Mouse (Mus musculus) heart, embryonic 13.5 days (tissue): Measurements from ENCODE around the gene Ifngr2. TPM values are rescaled to one million over a fixed set of nuclear protein-coding genes. Genes with fewer than 3 reads are reported as not detected.

Experiments used
- ATAC-seq: fragments of 200-750 bp; cut with Nextera tagmentation; 2 replicates; pipeline ENCODE4 v1.8.0; 2017; ENCODE audit warnings: moderate TSS enrichment; ENCODE audit not compliant: insufficient number of reproducible peaks, low FRiP score, low TSS enrichment; ENCODE audit errors: extremely low read depth
- H3K27ac ChIP-seq: fragments of 300-500 bp; sonication (generic); replicated peaks from 2 replicates; pipeline ENCODE4 v1.5.1; 2015; ENCODE audit warnings: moderate library complexity, mild to moderate bottlenecking, inconsistent platforms
- H3K27me3 ChIP-seq: fragments of 300-500 bp; sonication (generic); replicated peaks from 2 replicates; pipeline ENCODE4 v1.6.1; 2015; ENCODE audit warnings: mild to moderate bottlenecking, inconsistent platforms
- H3K36me3 ChIP-seq: fragments of 300-500 bp; sonication (generic); 2 replicates; pipeline ENCODE4 v1.6.1; 2015; ENCODE audit warnings: mild to moderate bottlenecking, inconsistent platforms
- H3K4me1 ChIP-seq: fragments of 300-500 bp; sonication (generic); 2 replicates; pipeline ENCODE4 v1.6.1; 2015; ENCODE audit warnings: inconsistent platforms
- H3K4me2 ChIP-seq: fragments of 300-500 bp; sonication (generic); 2 replicates; pipeline ENCODE4 v1.6.1; 2015; ENCODE audit warnings: inconsistent platforms, mild to moderate bottlenecking, moderate library complexity
- H3K4me3 ChIP-seq: fragments of 300-500 bp; sonication (generic); 2 replicates; pipeline ENCODE4 v1.5.1; 2015; ENCODE audit warnings: moderate library complexity, mild to moderate bottlenecking, inconsistent platforms
- H3K9ac ChIP-seq: fragments of 300-500 bp; sonication (generic); 2 replicates; pipeline ENCODE4 v1.6.1; 2015; ENCODE audit warnings: inconsistent platforms, mild to moderate bottlenecking, moderate library complexity
- H3K9me3 ChIP-seq: fragments of 300-500 bp; sonication (generic); 2 replicates; pipeline ENCODE4 v1.6.1; 2016; ENCODE audit warnings: inconsistent platforms
- WGBS: fragments of 180-500 bp; shearing (Covaris S2); methylation state at CpG from one replicate; pipeline ENCODE4 v1.1.7; 2015; ENCODE audit warnings: mixed read lengths; 5-methylcytosine and 5-hydroxymethylcytosine counted together
- polyA plus RNA-seq: library from polyadenylated mRNA; unstranded; fragments of >200 nt; fragmentation: Nextera tagmentation; extraction: Ambion mirVana; gene quantifications from 2 replicates; pipeline ENCODE4 v1.2.1, GENCODE M21; 2015

Ifngr2 gene
- polyA plus RNA-seq, 1 experiment from 2014 or later, result 108 TPM

DNA sequence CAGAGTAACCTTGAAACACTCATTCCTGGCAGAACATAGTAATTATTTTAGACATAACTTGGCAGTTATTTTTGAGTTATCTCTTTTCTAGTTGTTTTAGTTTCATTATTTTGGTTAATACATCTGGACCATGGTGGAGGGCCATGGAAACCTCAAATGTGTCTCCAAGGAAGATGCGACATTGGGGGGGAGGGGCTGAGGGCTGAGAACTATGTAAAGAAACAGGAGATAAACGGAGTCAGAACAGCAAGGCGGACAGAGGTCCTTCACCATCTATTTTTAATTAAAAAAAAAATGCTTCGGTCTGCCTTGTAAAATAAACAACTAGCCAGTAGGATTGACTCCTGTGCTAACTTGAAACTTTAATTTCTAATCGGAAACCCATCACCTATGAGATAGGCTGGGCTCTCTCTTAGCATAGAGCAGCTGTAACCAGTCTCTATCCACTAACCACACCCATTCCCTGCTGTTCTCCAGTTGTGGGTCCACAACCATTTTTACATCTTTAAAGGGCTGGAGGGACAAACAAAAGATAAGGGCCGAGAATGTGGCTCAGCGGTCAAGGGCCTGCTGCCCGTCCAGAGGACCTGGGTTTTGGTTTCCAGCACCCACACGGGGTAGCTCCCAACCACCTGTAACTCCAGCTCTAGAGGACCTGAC, 18.6 kb downstream of the Ifngr2 start:
- ATAC-seq, result no peak
- WGBS, result 48% methylated on average over 9 of the region's 9 CpGs
- peaks cover 45% of the 10 kb centered on the region for H3K36me3 ChIP-seq

DNA sequence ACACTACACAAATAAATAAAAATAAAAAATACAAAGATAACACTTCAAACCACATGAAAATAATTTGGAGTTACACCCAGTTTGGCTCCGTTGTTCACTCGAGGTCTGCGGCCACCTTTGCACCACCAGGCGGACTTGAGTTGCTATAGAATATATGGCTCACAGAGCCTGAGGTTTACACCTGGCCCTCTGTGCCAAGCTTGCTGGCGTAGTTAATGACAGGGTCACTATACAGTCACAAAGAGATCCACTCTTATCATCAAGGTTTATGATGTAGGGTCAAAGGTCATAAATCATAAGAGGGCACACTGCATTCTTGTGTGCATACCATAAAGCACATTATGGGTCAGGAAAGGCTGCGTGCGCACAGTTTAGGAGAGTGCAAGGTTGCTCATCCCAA, 19.1 kb downstream of the Ifngr2 start:
- Histone ChIP-seq H3K4me2 (no peak overlapping the region), H3K4me1 (peaks cover 10% of the 10 kb centered on the region; the same call in 1 of the 2 replicates), H3K36me3 (peaks cover 41% of the 10 kb centered on the region), H3K9ac (no peak overlapping the region), H3K9me3 (no peaks in the 10 kb centered on the region), H3K27me3 (no peaks in the 10 kb centered on the region), H3K4me3 (no peak overlapping the region), H3K27ac (no peak overlapping the region)
- no peak for ATAC-seq
- 82% methylated on average over 7 of the region's 7 CpGs for WGBS

More for the DNA sequence above, 18.6 kb downstream of the Ifngr2 start:
- Histone ChIP-seq H3K4me2 (no peak overlapping the region), H3K27ac (no peak overlapping the region), H3K4me1 (peaks cover 10% of the 10 kb centered on the region; the same call in 1 of the 2 replicates), H3K4me3 (no peak overlapping the region), H3K27me3 (no peaks in the 10 kb centered on the region), H3K9me3 (no peaks in the 10 kb centered on the region), H3K9ac (no peak overlapping the region)

DNA sequence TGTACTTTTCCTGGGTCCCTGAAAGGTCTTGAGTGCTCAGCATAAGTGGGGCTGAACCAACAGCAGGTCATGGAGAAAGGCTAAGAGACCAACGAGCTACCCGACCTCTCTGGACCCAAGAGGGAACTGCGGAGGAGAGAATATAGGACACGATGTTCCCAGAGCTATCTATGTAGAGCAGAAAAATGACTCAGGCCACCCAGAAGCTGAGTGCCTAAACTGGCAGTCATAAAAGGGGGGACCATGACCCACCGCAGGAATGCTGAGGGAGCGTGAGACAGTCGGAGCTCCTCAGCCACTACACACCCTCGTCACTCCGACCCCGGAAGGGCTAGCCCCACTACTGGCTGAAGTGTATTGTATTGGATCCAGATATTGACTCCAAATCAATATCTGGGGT, 22.1 kb downstream of the Ifngr2 start:
- no peak for ATAC-seq
- no peak overlapping the region for H3K9ac ChIP-seq
- WGBS, result 87% methylated on average over 10 of the region's 10 CpGs
- H3K36me3 ChIP-seq, result peaks cover 12% of the 10 kb centered on the region
- no peak overlapping the region for H3K27ac ChIP-seq
- H3K27me3 ChIP-seq, result no peaks in the 10 kb centered on the region
- H3K9me3 ChIP-seq, result no peaks in the 10 kb centered on the region
- H3K4me1 ChIP-seq, result peaks cover 10% of the 10 kb centered on the region; the same call in 1 of the 2 replicates
- no peak overlapping the region for H3K4me2 ChIP-seq
- H3K4me3 ChIP-seq, result no peak overlapping the region

DNA sequence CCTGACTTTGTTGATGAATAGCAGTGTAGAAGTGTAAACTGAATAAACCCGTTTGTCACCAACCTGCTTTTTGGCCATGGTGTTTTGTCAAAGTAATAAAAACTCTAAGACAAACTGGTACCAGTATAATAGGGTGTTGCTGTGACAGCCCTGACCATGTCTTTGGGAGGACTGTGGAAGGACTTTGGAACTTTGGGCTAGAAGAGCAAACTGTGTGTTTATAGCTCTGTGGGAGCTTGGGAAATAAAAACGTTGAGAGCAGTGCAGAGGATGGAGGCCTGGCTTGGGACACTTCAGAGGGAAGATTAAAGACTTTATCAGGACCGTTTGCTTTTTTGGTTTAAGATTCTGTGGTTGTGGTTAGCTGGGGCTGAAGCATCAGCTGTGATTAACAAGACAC, 24.2 kb downstream of the Ifngr2 start:
- Histone ChIP-seq H3K36me3 (0 out of 2 replicates have a peak, but pooled peaks cover 10% of the 10 kb centered on the region), H3K27me3 (no peaks in the 10 kb centered on the region), H3K4me3 (no peak overlapping the region), H3K27ac (no peak overlapping the region), H3K9me3 (no peaks in the 10 kb centered on the region), H3K4me1 (0 out of 2 replicates have a peak, but pooled peaks cover 4% of the 10 kb centered on the region), H3K4me2 (no peak overlapping the region), H3K9ac (no peak overlapping the region)
- no peak for ATAC-seq
- 49% methylated on average over 3 of the region's 3 CpGs for WGBS

DNA sequence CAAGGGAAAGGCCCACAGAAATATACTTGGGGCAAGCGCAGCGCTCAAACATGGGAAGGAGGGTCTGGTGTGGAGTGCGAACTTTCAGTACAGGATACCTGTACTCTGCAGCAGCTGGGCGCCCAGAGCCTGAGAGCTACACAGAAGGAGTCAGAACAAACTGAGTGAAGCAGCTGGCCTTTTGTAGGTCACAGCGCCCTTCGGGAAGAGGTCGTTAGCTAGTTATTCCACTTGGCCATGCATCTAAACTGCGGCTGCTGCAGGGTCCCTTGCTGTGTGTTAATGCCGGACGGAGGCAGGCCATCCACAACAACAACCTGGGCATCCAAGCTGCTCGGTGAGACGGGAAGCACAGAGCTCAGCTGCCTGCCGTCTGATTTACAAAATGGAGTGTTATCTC, 28.3 kb downstream of the Ifngr2 start:
- ATAC-seq, result no peak
- Histone ChIP-seq H3K4me2 (no peak overlapping the region), H3K27ac (no peak overlapping the region), H3K9me3 (no peaks in the 10 kb centered on the region), H3K4me1 (0 out of 2 replicates have a peak, but pooled peaks cover 4% of the 10 kb centered on the region), H3K9ac (no peak overlapping the region; the same call in 1 of the 2 replicates), H3K27me3 (no peaks in the 10 kb centered on the region), H3K4me3 (no peak overlapping the region), H3K36me3 (peaks cover 30% of the 10 kb centered on the region)
- WGBS, result 61% methylated on average over 13 of the region's 13 CpGs

DNA sequence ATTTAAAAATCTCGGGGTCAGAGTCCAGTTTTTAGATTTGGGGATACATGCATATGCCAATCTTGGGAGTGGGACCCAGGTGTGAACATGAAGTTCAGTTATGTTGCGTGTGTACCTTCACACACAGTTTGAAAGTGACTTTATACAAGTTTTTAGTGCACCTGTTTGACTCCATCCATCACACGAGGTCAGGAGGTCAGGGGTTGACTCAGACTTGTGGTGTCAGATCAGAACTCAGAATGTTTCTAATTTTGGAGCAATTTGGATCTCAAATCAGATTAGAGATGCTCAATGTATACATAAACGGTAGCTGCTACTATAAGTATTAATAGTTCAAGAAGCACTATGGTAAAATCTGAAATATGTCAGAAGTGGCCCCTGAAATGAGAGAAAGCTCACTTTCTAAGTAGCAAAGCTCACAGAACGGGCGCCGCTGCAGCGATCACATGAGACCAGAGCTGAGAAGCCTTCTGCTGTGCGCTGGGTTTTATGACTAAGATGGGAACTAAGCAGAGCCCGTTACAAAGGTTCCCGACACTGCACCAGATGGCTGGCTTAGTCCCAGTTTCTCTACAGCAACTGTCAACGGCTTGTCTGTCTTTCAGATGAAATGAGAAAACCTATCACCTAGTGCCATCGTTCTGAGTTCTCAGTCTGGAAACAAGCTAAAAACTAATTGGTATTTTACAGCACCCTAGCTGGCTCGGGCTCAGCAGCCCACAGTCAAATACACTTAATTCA, 32.3 kb downstream of the Ifngr2 start:
- Histone ChIP-seq H3K9ac (no peak overlapping the region), H3K36me3 (peaks cover 58% of the 10 kb centered on the region), H3K27me3 (no peaks in the 10 kb centered on the region), H3K9me3 (no peaks in the 10 kb centered on the region), H3K27ac (no peak overlapping the region), H3K4me2 (no peak overlapping the region), H3K4me3 (no peak overlapping the region), H3K4me1 (0 out of 2 replicates have a peak, but pooled peaks cover 4% of the 10 kb centered on the region)
- ATAC-seq, result no peak
- 77% methylated on average over 14 of the region's 14 CpGs for WGBS

DNA sequence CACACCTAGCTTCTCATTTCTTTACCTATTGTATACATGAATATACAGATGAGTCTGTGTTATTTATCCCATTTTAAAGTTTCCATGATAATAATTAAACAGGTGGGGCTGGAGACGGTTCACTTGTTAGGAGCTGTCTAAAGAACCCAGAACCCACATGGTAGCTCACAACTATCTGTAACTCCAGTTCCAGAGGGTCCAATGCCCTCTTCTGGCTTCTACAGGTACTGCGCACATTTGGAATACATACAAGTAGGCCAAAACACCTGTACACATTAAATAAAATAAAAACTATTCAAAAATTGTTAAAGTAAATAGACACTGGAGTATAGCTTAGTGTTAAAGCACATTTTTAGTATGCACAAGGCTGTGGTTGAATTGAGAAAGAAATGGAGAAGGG, 35.4 kb downstream of the Ifngr2 start:
- ATAC-seq, result no peak
- H3K27me3 ChIP-seq, result no peaks in the 10 kb centered on the region
- WGBS, result 78% methylated on average over 2 of the region's 2 CpGs
- H3K4me3 ChIP-seq, result no peak overlapping the region
- no peaks in the 10 kb centered on the region for H3K4me1 ChIP-seq
- peaks cover 63% of the 10 kb centered on the region for H3K36me3 ChIP-seq
- no peak overlapping the region for H3K9ac ChIP-seq
- H3K4me2 ChIP-seq, result no peak overlapping the region
- H3K9me3 ChIP-seq, result no peaks in the 10 kb centered on the region
- H3K27ac ChIP-seq, result no peak overlapping the region

DNA sequence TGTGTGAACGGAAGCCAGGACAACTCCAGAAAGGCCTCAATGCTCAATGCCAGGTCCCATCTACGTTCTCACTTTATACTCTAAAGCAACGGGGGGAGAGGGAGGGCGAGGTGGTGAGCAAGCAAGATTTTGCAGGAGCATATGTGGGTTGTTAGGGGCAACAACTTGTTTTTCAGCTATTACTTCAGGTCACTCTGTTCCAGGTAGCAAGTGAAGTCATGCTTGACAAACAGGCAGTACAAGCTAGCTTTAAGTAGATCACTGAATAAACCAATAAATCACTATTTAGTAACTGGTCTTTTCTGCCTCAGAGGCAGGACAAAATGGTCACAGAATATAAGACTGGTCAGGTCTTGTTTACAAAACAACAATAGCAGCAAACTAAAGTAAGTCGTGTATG, 38.7 kb downstream of the Ifngr2 start:
- peaks cover 51% of the 10 kb centered on the region for H3K36me3 ChIP-seq
- no peaks in the 10 kb centered on the region for H3K9me3 ChIP-seq
- 84% methylated on average over 5 of the region's 5 CpGs for WGBS
- no peaks in the 10 kb centered on the region for H3K4me1 ChIP-seq
- H3K9ac ChIP-seq, result no peak overlapping the region
- no peak for ATAC-seq
- no peaks in the 10 kb centered on the region for H3K27me3 ChIP-seq
- no peak overlapping the region for H3K27ac ChIP-seq
- no peak overlapping the region for H3K4me3 ChIP-seq
- no peak overlapping the region for H3K4me2 ChIP-seq

DNA sequence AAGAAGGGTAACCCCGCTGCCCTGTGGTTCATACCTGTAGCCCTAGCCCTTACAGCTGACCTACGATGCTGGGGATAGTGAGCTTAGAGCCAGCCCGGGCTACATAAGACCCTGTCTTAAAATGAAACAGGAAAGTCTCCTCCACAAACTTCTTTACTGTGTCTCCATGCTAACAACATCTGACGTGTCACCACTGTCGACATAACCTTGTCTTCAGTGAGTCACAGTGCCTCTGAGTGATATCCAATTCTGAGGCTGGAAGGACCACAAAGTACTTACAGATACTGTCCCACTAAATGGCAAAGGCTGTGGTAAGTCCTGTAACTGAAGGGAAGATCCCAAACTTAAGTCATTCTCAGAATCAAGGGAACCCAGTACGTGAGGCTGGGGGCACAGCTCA, 39.4 kb downstream of the Ifngr2 start:
- Histone ChIP-seq H3K4me1 (no peaks in the 10 kb centered on the region), H3K9me3 (no peaks in the 10 kb centered on the region), H3K36me3 (peaks cover 45% of the 10 kb centered on the region), H3K27ac (no peak overlapping the region), H3K9ac (no peak overlapping the region), H3K4me3 (no peak overlapping the region), H3K4me2 (no peak overlapping the region), H3K27me3 (no peaks in the 10 kb centered on the region)
- 81% methylated on average over 6 of the region's 6 CpGs for WGBS
- no peak for ATAC-seq

DNA sequence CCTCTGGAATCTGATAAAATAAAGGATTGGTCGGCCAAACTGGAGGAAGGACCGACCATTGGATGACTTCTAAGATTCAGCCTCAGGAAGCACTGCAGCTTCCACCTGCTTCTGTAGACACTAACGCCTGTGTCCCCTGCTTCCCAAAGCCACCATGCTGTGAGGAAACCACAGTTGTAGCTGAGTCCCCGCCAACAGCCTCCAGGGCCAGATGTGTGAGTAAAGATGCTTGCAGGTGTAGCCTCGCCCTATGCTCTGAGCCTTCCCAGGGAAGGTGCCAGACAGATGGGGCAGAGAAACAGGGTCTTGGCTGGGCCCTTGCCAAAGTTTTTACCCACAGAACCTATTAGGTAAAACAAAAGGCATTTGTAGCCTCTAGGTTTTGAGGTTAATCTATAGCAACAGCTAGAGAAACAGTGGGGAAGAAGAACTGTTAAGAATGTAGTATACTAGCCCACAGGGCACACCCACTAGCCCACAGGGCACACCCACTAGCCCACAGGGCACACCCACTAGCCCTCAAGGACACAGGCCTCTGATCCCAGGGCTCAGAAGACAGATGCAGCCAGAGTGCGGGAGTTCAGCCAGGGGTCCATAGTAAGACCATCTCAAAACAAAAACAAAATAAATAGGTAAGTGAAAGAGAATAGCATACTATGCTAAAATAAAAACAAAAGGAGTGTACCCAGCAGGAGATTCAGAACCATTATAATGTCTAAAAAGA, 41.0 kb downstream of the Ifngr2 start:
- Histone ChIP-seq H3K27me3 (no peaks in the 10 kb centered on the region), H3K4me2 (no peak overlapping the region), H3K36me3 (peaks cover 34% of the 10 kb centered on the region), H3K4me3 (no peak overlapping the region), H3K27ac (no peak overlapping the region), H3K9ac (no peak overlapping the region), H3K4me1 (no peaks in the 10 kb centered on the region), H3K9me3 (no peaks in the 10 kb centered on the region)
- 62% methylated on average over 6 of the region's 6 CpGs for WGBS
- ATAC-seq, result no peak

DNA sequence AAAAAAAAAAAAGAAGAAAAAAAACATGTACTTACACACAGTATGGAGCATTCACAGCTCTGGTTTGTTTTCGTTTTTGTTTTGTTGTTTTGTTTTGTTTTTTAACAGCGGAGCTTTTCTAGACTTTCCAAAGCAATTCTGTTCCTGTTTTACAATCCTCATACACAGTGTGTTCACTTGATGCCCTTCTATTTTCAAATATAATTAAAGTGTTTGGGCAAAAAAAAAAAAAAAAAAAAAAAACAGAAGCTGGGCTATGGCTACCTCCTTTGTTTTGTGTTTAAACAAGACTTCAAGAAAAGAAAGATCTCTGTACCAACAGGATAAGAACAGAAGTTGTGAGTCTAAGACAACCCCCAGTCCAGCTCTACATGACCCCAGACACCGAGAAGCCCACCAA, 41.8 kb downstream of the Ifngr2 start:
- H3K27ac ChIP-seq, result no peak overlapping the region
- peaks cover 30% of the 10 kb centered on the region for H3K36me3 ChIP-seq
- WGBS, result 81% methylated on average over 3 of the region's 3 CpGs
- H3K4me1 ChIP-seq, result no peaks in the 10 kb centered on the region
- ATAC-seq, result no peak
- no peak overlapping the region for H3K4me2 ChIP-seq
- no peak overlapping the region for H3K4me3 ChIP-seq
- no peaks in the 10 kb centered on the region for H3K9me3 ChIP-seq
- no peak overlapping the region for H3K9ac ChIP-seq
- H3K27me3 ChIP-seq, result no peaks in the 10 kb centered on the region
